11 mouse cellular contexts compared by ENCODE assay signal in the genomic region with DNA sequence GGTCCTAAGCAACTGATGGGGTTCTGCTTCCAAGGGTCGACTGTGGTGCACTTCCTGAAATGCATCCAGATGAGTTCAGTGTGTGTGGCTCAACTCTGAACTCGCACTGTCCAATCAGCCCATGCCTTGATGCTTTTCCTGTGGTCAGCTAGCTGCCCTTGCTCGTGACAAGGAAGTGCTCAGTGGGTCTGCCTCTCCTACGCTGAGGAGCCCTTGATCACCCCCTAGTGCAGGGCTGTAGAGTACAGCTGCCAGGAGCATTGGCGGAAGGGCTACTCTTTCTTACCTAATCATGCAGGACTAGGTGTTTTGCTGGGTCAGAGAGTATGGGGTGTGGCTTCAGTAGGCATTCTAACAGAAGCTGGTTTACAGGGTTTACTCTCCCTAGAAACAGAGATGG. TPM values are rescaled to one million over a fixed set of nuclear protein-coding genes. Genes with fewer than 3 reads are reported as not detected.
DNase-seq lines count a peak whose midpoint lies in the region; ATAC-seq lines count a peak whose summit lies in the region.
"Had no signal": no experiment of that assay in that cellular context is flagged by ENCODE, and none has a peak within 500 bp of the region (broad histone marks: within the 10 kb centered on the region; RNA-seq: fewer than 3 reads in every experiment).

No protein-coding gene starts in this region.

- H3K27me3 ChIP-seq in liver, embryonic 12.5 days (replicated peaks), result 0 out of 2 replicates have a peak, but pooled peaks cover 3% of the 10 kb centered on the region
- H3K27me3 ChIP-seq in megakaryocyte, embryonic 14.5 days (replicated peaks), result peaks cover 6% of the 10 kb centered on the region
- H3K27me3 ChIP-seq: limb, embryonic 15.5 days had no signal

- peak; percentile 46; the same call in 1 of the 2 replicates for ATAC-seq in liver, embryonic 12.5 days

- no peak overlapping the region for H3K4me2 ChIP-seq in liver, embryonic 12.5 days
- H3K4me2 ChIP-seq: limb, embryonic 15.5 days had no signal

- peak; percentile 24 for DNase-seq in kidney, adult 11 months
- no peak for DNase-seq in kidney, postnatal 10 days
- peak; percentile 42 for DNase-seq in ES-CJ7 (ENCODE audit: low read depth, low spot score)
- no peak for DNase-seq in gastrocnemius, adult 18-20 months (ENCODE audit: low spot score)
- no peak for DNase-seq in layer of hippocampus, adult 18-20 months (ENCODE audit: low spot score in 2 of 2)
- no peak for DNase-seq in ovary, postnatal 14 days (ENCODE audit: low spot score)
- DNase-seq: heart, postnatal 14 days; right cerebral cortex, postnatal 4 days had no signal

- no peaks in the 10 kb centered on the region for H3K36me3 ChIP-seq in liver, embryonic 12.5 days
- peaks cover 3% of the 10 kb centered on the region for H3K36me3 ChIP-seq in megakaryocyte, embryonic 14.5 days (replicated peaks; ENCODE audit: low read length)
- H3K36me3 ChIP-seq: limb, embryonic 15.5 days had no signal

- H3K4me3 ChIP-seq in liver, embryonic 12.5 days, result no peak overlapping the region
- peak overlapping the region; percentile 80 for H3K4me3 ChIP-seq in megakaryocyte, embryonic 14.5 days (replicated peaks)
- H3K4me3 ChIP-seq: limb, embryonic 15.5 days had no signal

- peaks cover 10% of the 10 kb centered on the region for H3K4me1 ChIP-seq in liver, embryonic 12.5 days
- H3K4me1 ChIP-seq in megakaryocyte, embryonic 14.5 days, result peaks cover 52% of the 10 kb centered on the region
- H3K4me1 ChIP-seq: limb, embryonic 15.5 days had no signal

- no peak overlapping the region for H3K9ac ChIP-seq in liver, embryonic 12.5 days
- H3K9ac ChIP-seq: limb, embryonic 15.5 days had no signal

- H3K9me3 ChIP-seq in liver, embryonic 12.5 days (replicated peaks), result no peaks in the 10 kb centered on the region
- H3K9me3 ChIP-seq in megakaryocyte, embryonic 14.5 days, result no peaks in the 10 kb centered on the region
- H3K9me3 ChIP-seq: limb, embryonic 15.5 days had no signal

- no peak overlapping the region for H3K27ac ChIP-seq in liver, embryonic 12.5 days
- H3K27ac ChIP-seq: limb, embryonic 15.5 days had no signal

- 18% methylated on average over 5 of the region's 5 CpGs for WGBS in liver, embryonic 12.5 days (ENCODE audit: insufficient replicate concordance)

RNA-seq across cellular contexts. Expression of a gene that starts 7.7 kb away (rescaled TPM):
- 0.06 and 0.14 TPM in 2 replicates for polyA plus RNA-seq in liver, embryonic 12.5 days (2016; fragmentation: Nextera tagmentation; extraction: Ambion mirVana)
- polyA plus RNA-seq in megakaryocyte, embryonic 14.5 days (2012; ENCODE audit: insufficient read depth, low replicate concordance), result 0.03 TPM in 1 of 2 replicates, not detected in the other
- total RNA-seq in gastrocnemius, adult 18-20 months (2021), result under 1 TPM in 1 of 2 experiments, not detected in 1; 0.24 TPM
- under 1 TPM; 0.15 to 0.30 TPM for total RNA-seq in layer of hippocampus, adult 18-20 months (2021)

RNA-seq across cellular contexts. Expression of a gene that starts 7.8 kb away (rescaled TPM):
- polyA plus RNA-seq in liver, embryonic 12.5 days (2016; fragmentation: Nextera tagmentation; extraction: Ambion mirVana), result 120 and 124 TPM in 2 replicates
- polyA plus RNA-seq in megakaryocyte, embryonic 14.5 days (2012; ENCODE audit: insufficient read depth, low replicate concordance), result 144 and 194 TPM in 2 replicates
- total RNA-seq in gastrocnemius, adult 18-20 months (2021), result 10 to 100 TPM; 69.8 to 70.0 TPM
- 10 to 100 TPM; 52.0 to 56.2 TPM for total RNA-seq in layer of hippocampus, adult 18-20 months (2021)

RNA-seq across cellular contexts. Expression of a gene that starts 22.6 kb away (rescaled TPM):
- polyA plus RNA-seq in liver, embryonic 12.5 days (2016; fragmentation: Nextera tagmentation; extraction: Ambion mirVana), result 33.8 and 35.2 TPM in 2 replicates
- 35.7 TPM in 1 of 2 replicates, not detected in the other for polyA plus RNA-seq in megakaryocyte, embryonic 14.5 days (2012; ENCODE audit: insufficient read depth, low replicate concordance)
- total RNA-seq in gastrocnemius, adult 18-20 months (2021), result 10 to 100 TPM; 14.4 to 14.7 TPM
- total RNA-seq in layer of hippocampus, adult 18-20 months (2021), result 10 to 100 TPM; 59.0 to 63.7 TPM

RNA-seq across cellular contexts. Expression of a gene that starts 25.2 kb away (rescaled TPM):
- 41.6 and 42.5 TPM in 2 replicates for polyA plus RNA-seq in liver, embryonic 12.5 days (2016; fragmentation: Nextera tagmentation; extraction: Ambion mirVana)
- 14.4 and 22.6 TPM in 2 replicates for polyA plus RNA-seq in megakaryocyte, embryonic 14.5 days (2012; ENCODE audit: insufficient read depth, low replicate concordance)
- total RNA-seq in gastrocnemius, adult 18-20 months (2021), result 10 to 100 TPM; 41.4 to 43.1 TPM
- 100 to 1,000 TPM; 109 to 111 TPM for total RNA-seq in layer of hippocampus, adult 18-20 months (2021)

RNA-seq across cellular contexts. Expression of a gene that starts 25.4 kb away (rescaled TPM):
- 46.3 and 48.1 TPM in 2 replicates for polyA plus RNA-seq in liver, embryonic 12.5 days (2016; fragmentation: Nextera tagmentation; extraction: Ambion mirVana)
- polyA plus RNA-seq in megakaryocyte, embryonic 14.5 days (2012; ENCODE audit: insufficient read depth, low replicate concordance), result 3.6 and 5.9 TPM in 2 replicates
- 10 to 100 TPM; 11.5 to 12.5 TPM for total RNA-seq in gastrocnemius, adult 18-20 months (2021)
- 10 to 100 TPM; 34.2 to 36.5 TPM for total RNA-seq in layer of hippocampus, adult 18-20 months (2021)

Comparison
In these comparisons a context has a peak if more than half of its experiments do, and no peak if none do; other contexts are left out.
1. DNase-seq: peak in kidney, adult 11 months (single experiment) and ES-CJ7 (single experiment); none in kidney, postnatal 10 days (single experiment), gastrocnemius, adult 18-20 months (single experiment), layer of hippocampus, adult 18-20 months (0 of 2) and ovary, postnatal 14 days (single experiment).